Mouse (Mus musculus): ENCODE measurements at regions not wholly inside any gene's neighbourhood (a gene's known extent, or its start where the extent isn't known, plus 50 kb on each side); places are given as distances from the start of the nearest gene placed in this dataset.

DNA sequence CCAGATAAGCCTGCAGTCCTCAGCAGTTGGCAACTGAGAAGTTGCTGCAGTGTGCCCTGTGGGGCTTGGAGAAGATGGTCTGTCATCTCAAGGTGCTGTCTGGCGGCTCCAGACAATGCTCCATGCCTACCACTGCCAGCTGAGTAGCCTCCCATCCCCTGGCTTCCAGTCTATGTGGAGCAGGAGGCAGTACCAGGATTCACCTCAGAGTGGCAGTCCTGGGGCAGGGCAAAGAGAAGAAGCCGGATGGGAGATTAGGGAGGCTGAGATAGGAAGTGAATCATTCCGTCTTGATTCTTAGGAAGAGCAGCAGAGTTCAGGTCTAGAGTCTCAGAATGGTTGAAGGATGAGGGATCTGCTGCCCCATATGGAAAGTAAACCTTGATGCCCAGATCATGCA, 198.1 kb upstream of the H2al1a start:
- H3K9me3 ChIP-seq (ENCODE audit: control insufficient read depth, low read length): no peaks in the 10 kb centered on the region
- ATAC-seq (ENCODE audit: low FRiP score, low TSS enrichment): no peak
- H3K4me1 ChIP-seq (ENCODE audit: control insufficient read depth, insufficient read depth, low read length): no peaks in the 10 kb centered on the region
- no peak overlapping the region for H3K27ac ChIP-seq (ENCODE audit: low read depth, low read length)
- H3K9ac ChIP-seq (ENCODE audit: low read depth, low read length): no peak overlapping the region
- H3K36me3 ChIP-seq (ENCODE audit: control insufficient read depth, insufficient read depth, low read length): no peaks in the 10 kb centered on the region
- no peaks in the 10 kb centered on the region for H3K27me3 ChIP-seq (ENCODE audit: control insufficient read depth, insufficient read depth, low read length)
- WGBS: 47% methylated on average over 3 of the region's 3 CpGs
- no peak overlapping the region for H3K4me3 ChIP-seq (ENCODE audit: low read length)
- H3K4me2 ChIP-seq (replicated peaks; ENCODE audit: low read depth, low read length): no peak overlapping the region

DNA sequence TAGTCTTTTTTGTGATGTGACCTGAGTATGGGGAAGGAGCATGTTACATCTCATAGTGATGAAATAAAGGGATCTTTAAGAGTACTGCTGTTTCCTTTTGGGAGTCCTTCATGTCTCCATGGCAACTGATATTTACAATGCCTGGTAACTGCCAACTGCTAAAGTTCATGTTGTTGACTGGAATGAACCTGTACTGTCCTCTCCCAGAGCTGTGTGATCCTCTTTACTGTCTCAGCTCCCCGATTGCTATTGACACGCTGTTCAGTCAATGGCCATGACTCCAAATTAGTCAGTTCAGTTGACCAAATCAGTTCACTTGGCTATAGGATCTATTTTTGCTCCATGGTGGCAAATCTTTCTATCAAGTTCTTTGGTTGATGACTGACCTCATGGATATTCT, 167.8 kb upstream of the H2al1a start:
- Histone ChIP-seq H3K4me1 (ENCODE audit: control insufficient read depth, insufficient read depth, low read length) (no peaks in the 10 kb centered on the region), H3K36me3 (ENCODE audit: control insufficient read depth, insufficient read depth, low read length) (no peaks in the 10 kb centered on the region), H3K4me3 (ENCODE audit: low read length) (no peak overlapping the region), H3K4me2 (replicated peaks; ENCODE audit: low read depth, low read length) (no peak overlapping the region), H3K27ac (ENCODE audit: low read depth, low read length) (no peak overlapping the region), H3K9ac (ENCODE audit: low read depth, low read length) (no peak overlapping the region), H3K27me3 (ENCODE audit: control insufficient read depth, insufficient read depth, low read length) (no peaks in the 10 kb centered on the region; the same call in 1 of the 2 replicates), H3K9me3 (ENCODE audit: control insufficient read depth, low read length) (no peaks in the 10 kb centered on the region)
- 91% methylated on average over 2 of the region's 2 CpGs for WGBS
- no peak for ATAC-seq (ENCODE audit: low FRiP score, low TSS enrichment)

- Histone ChIP-seq H3K9ac (ENCODE audit: low read depth, low read length) (no peak overlapping the region), H3K4me3 (ENCODE audit: low read length) (no peak overlapping the region), H3K4me1 (ENCODE audit: control insufficient read depth, insufficient read depth, low read length) (no peaks in the 10 kb centered on the region), H3K9me3 (ENCODE audit: control insufficient read depth, low read length) (no peaks in the 10 kb centered on the region), H3K4me2 (replicated peaks; ENCODE audit: low read depth, low read length) (no peak overlapping the region), H3K27me3 (ENCODE audit: control insufficient read depth, insufficient read depth, low read length) (no peaks in the 10 kb centered on the region), H3K36me3 (ENCODE audit: control insufficient read depth, insufficient read depth, low read length) (no peaks in the 10 kb centered on the region), H3K27ac (ENCODE audit: low read depth, low read length) (no peak overlapping the region)
- no peak for ATAC-seq (ENCODE audit: low FRiP score, low TSS enrichment)
- 55% methylated on average over 8 of the region's 8 CpGs for WGBS
These were observed 159.1 kb upstream of the H2al1a start for GRCm38 (mm10) chrX:11139971-11140421.

DNA sequence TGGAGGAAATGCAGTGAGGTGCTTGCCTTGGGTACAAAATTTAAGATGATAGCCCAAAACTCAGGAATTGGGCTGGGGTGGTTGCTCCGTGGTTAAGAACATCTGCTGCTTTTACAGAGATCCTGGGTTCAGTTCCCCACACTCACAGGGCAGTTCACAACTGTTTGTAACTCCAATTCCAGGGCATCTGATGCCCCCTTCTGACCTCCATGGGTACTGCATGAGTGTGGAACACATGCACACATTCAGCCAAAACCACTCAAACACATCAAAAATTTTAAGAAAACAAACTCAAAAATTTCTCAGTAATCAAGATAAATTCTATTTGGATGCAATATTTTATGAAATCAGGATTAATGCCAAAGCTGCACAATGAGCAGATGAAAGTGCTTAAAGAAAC, 157.8 kb upstream of the H2al1a start:
- H3K4me3 ChIP-seq (ENCODE audit: low read length): no peak overlapping the region
- ATAC-seq (ENCODE audit: low FRiP score, low TSS enrichment): no peak
- H3K9me3 ChIP-seq (ENCODE audit: control insufficient read depth, low read length): no peaks in the 10 kb centered on the region
- no peaks in the 10 kb centered on the region for H3K36me3 ChIP-seq (ENCODE audit: control insufficient read depth, insufficient read depth, low read length)
- 76% methylated on average over 1 of the region's 1 CpGs for WGBS
- no peak overlapping the region for H3K27ac ChIP-seq (ENCODE audit: low read depth, low read length)
- H3K9ac ChIP-seq (ENCODE audit: low read depth, low read length): no peak overlapping the region
- H3K4me1 ChIP-seq (ENCODE audit: control insufficient read depth, insufficient read depth, low read length): no peaks in the 10 kb centered on the region
- H3K27me3 ChIP-seq (ENCODE audit: control insufficient read depth, insufficient read depth, low read length): no peaks in the 10 kb centered on the region
- no peak overlapping the region for H3K4me2 ChIP-seq (replicated peaks; ENCODE audit: low read depth, low read length)

DNA sequence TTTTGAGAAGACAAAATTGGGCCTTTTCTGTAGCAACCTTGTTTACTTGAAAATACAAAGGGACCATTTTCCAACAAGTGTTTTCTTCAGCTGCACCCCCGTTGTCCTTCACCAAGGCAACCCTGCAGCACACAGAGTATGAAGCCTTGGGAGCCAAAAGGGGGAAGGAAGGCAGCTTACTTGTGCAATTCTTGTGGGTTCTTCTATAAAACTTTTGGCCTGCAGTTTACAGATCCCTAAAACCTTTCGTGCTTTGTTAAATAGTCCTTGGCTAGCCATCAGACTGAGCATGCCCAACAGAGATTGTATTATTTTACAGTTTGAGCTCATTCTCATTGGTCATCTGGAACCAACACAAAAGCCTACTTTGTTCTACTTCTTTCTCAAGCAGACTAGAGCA, 140.6 kb upstream of the H2al1a start:
- Histone ChIP-seq H3K4me2 (replicated peaks; ENCODE audit: low read depth, low read length) (no peak overlapping the region), H3K9me3 (ENCODE audit: control insufficient read depth, low read length) (no peaks in the 10 kb centered on the region), H3K36me3 (ENCODE audit: control insufficient read depth, insufficient read depth, low read length) (no peaks in the 10 kb centered on the region), H3K9ac (ENCODE audit: low read depth, low read length) (no peak overlapping the region), H3K27me3 (ENCODE audit: control insufficient read depth, insufficient read depth, low read length) (no peaks in the 10 kb centered on the region), H3K27ac (ENCODE audit: low read depth, low read length) (no peak overlapping the region), H3K4me3 (ENCODE audit: low read length) (no peak overlapping the region), H3K4me1 (ENCODE audit: control insufficient read depth, insufficient read depth, low read length) (no peaks in the 10 kb centered on the region)
- no peak for ATAC-seq (ENCODE audit: low FRiP score, low TSS enrichment)
- WGBS: 76% methylated on average over 2 of the region's 2 CpGs

- H3K27me3 ChIP-seq (ENCODE audit: control insufficient read depth, insufficient read depth, low read length): no peaks in the 10 kb centered on the region; the same call in 1 of the 2 replicates
- no peak for ATAC-seq (ENCODE audit: low FRiP score, low TSS enrichment)
- H3K36me3 ChIP-seq (ENCODE audit: control insufficient read depth, insufficient read depth, low read length): no peaks in the 10 kb centered on the region
- H3K4me3 ChIP-seq (ENCODE audit: low read length): no peak overlapping the region
- 86% methylated on average over 3 of the region's 3 CpGs for WGBS
- no peak overlapping the region for H3K9ac ChIP-seq (ENCODE audit: low read depth, low read length)
- no peaks in the 10 kb centered on the region for H3K9me3 ChIP-seq (ENCODE audit: control insufficient read depth, low read length)
- H3K4me1 ChIP-seq (ENCODE audit: control insufficient read depth, insufficient read depth, low read length): no peaks in the 10 kb centered on the region
- no peak overlapping the region for H3K4me2 ChIP-seq (replicated peaks; ENCODE audit: low read depth, low read length)
- H3K27ac ChIP-seq (ENCODE audit: low read depth, low read length): no peak overlapping the region
These were observed 128.6 kb upstream of the H2al1a start for GRCm38 (mm10) chrX:11170416-11170815.

GRCm38 (mm10) chrX:11180194-11180816, 118.8 kb upstream of the H2al1a start:
- Histone ChIP-seq H3K27ac (ENCODE audit: low read depth, low read length) (no peak overlapping the region), H3K27me3 (ENCODE audit: control insufficient read depth, insufficient read depth, low read length) (no peaks in the 10 kb centered on the region), H3K9me3 (ENCODE audit: control insufficient read depth, low read length) (no peaks in the 10 kb centered on the region), H3K4me3 (ENCODE audit: low read length) (no peak overlapping the region), H3K4me2 (replicated peaks; ENCODE audit: low read depth, low read length) (no peak overlapping the region), H3K4me1 (ENCODE audit: control insufficient read depth, insufficient read depth, low read length) (no peaks in the 10 kb centered on the region), H3K36me3 (ENCODE audit: control insufficient read depth, insufficient read depth, low read length) (no peaks in the 10 kb centered on the region), H3K9ac (ENCODE audit: low read depth, low read length) (no peak overlapping the region)
- whole genome bisulfite sequencing: 62% methylated on average over 7 of the region's 7 CpGs
- ATAC-seq (ENCODE audit: low FRiP score, low TSS enrichment): no peak

- no peak overlapping the region for H3K4me3 ChIP-seq (ENCODE audit: low read length)
- H3K4me2 ChIP-seq (replicated peaks; ENCODE audit: low read depth, low read length): no peak overlapping the region
- H3K9me3 ChIP-seq (ENCODE audit: control insufficient read depth, low read length): no peaks in the 10 kb centered on the region
- no peak for ATAC-seq (ENCODE audit: low FRiP score, low TSS enrichment)
- H3K36me3 ChIP-seq (ENCODE audit: control insufficient read depth, insufficient read depth, low read length): no peaks in the 10 kb centered on the region
- no peaks in the 10 kb centered on the region for H3K27me3 ChIP-seq (ENCODE audit: control insufficient read depth, insufficient read depth, low read length)
- no peak overlapping the region for H3K27ac ChIP-seq (ENCODE audit: low read depth, low read length)
- no peak overlapping the region for H3K9ac ChIP-seq (ENCODE audit: low read depth, low read length)
- 87% methylated on average over 12 of the region's 12 CpGs for WGBS
- H3K4me1 ChIP-seq (ENCODE audit: control insufficient read depth, insufficient read depth, low read length): no peaks in the 10 kb centered on the region
These were observed 117.2 kb upstream of the H2al1a start for GRCm38 (mm10) chrX:11181855-11182254.

DNA sequence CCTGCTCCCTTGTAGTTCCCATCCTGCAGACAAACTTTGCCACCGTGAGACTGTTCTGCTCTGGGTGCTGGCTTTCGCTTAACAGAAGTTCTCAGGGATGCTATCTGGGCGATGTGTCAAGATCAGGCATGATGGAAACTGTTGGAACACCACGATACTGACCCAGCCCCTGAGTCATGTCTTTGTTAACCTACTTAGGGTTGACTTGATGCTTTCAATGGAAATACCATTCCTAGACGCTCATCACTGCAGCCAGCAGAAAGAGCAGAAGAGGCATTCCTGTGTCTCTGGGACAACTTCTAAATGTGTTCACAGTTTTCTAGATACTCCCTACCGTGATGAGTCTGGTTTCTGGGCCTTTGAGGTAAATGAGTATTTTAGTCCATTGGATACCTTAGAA, 108.2 kb upstream of the H2al1a start:
- H3K4me1 ChIP-seq (ENCODE audit: control insufficient read depth, insufficient read depth, low read length): no peaks in the 10 kb centered on the region
- H3K4me3 ChIP-seq (ENCODE audit: low read length): no peak overlapping the region
- H3K4me2 ChIP-seq (replicated peaks; ENCODE audit: low read depth, low read length): no peak overlapping the region
- ATAC-seq (ENCODE audit: low FRiP score, low TSS enrichment): no peak
- no peaks in the 10 kb centered on the region for H3K36me3 ChIP-seq (ENCODE audit: control insufficient read depth, insufficient read depth, low read length)
- no peak overlapping the region for H3K9ac ChIP-seq (ENCODE audit: low read depth, low read length)
- H3K27ac ChIP-seq (ENCODE audit: low read depth, low read length): no peak overlapping the region
- no peaks in the 10 kb centered on the region for H3K27me3 ChIP-seq (ENCODE audit: control insufficient read depth, insufficient read depth, low read length)
- H3K9me3 ChIP-seq (ENCODE audit: control insufficient read depth, low read length): no peaks in the 10 kb centered on the region
- 93% methylated on average over 6 of the region's 6 CpGs for WGBS
